Mouse (Mus musculus) small intestine, adult 2 months (tissue): Measurements from ENCODE around the gene Lalba.

ENCODE experiments used
- CTCF ChIP-seq: fragments of 200-500 bp; IDR thresholded peaks from 2 replicates; pipeline ENCODE4 v1.5.1; 2012; ENCODE audit warnings: low read depth, mild to moderate bottlenecking, control low read depth, inconsistent platforms, low read length, moderate library complexity, mixed read lengths; ENCODE audit not compliant: insufficient replicate concordance, insufficient read length; ENCODE audit errors: extremely low read depth
- POLR2A ChIP-seq: fragments of 200-500 bp; IDR thresholded peaks from 2 replicates; pipeline ENCODE4 v1.6.1; 2012; ENCODE audit warnings: low read depth, mild to moderate bottlenecking, control low read depth, inconsistent platforms, low read length, moderate library complexity

GRCm38 (mm10) chr15:98527056-98527771 lies 44.7 kb upstream of the Lalba start:
- TF ChIP-seq CTCF (no peak), POLR2A (no peak)
